Mouse (Mus musculus): ENCODE measurements around the gene Odc1. TPM values are rescaled to one million over a fixed set of nuclear protein-coding genes. Genes with fewer than 3 reads are reported as not detected.

Gene Odc1
- 289 and 351 TPM in 2 replicates for polyA plus RNA-seq (2016; fragmentation: Nextera tagmentation; extraction: Ambion mirVana)

DNA sequence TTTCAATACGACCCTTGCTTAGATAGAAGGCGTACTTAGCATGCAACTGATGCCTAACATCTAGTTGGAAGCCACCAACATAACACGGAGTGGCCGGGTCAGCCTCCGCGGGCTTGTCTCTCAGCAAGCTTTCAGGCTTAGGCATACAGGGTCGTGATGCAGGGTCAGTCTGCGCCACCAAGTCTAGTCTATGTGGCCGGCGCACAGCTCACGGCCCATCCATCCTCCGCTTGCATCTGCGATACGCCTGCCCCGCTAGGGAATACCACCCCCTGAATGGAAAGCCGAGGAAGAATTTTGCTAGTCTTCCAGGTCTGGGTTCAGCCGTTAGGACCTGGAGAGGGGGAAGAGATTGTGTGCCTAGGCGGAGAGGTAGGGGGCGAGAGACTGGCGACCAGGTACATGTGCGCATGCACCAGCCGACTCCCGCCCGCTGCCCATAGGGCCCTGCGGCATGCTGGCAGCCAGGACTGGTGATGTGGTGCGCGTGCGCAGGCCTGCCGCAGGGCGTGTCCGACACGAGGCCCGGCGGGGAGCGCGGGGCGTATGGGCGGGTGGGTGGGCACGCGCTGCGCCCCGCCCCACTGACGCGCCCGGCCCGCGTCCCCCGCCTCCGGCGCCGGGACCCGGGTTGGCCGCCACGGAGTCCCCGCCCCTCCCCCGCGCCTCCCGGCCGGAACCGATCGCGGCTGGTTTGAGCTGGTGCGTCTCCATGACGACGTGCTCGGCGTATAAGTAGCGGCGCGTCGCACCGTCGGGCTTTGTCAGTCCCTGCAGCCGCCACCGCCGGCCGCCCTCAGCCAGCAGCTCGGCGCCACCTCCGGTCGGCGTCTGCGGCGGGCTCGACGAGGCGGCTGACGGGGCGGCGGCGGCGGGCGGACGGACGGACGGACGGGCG is at the start of gene Odc1:
Gene Odc1 (plus strand): TSS at position 586 of the 898 bp plus-strand sequence.
- H3K4me3 ChIP-seq = peak within 1 kb of the TSS; percentile 93
- H3K36me3 ChIP-seq = peaks cover 29% of the 10 kb centered on the region
- peaks cover 12% of the 10 kb centered on the region for H3K4me1 ChIP-seq
- peak; percentile 99 for DNase-seq (ENCODE audit: low spot score)
- H3K27me3 ChIP-seq (ENCODE audit: low read depth, poor library complexity, severe bottlenecking) = no peaks in the 10 kb centered on the region
- WGBS = 1% methylated on average over 97 of the region's 98 CpGs
- peak within 1 kb of the TSS; percentile 99 for H3K27ac ChIP-seq
- H3K9me3 ChIP-seq (replicated peaks) = no peaks in the 10 kb centered on the region

- H3K9me3 ChIP-seq (replicated peaks) = no peaks in the 10 kb centered on the region
- no peaks in the 10 kb centered on the region for H3K36me3 ChIP-seq
- H3K27me3 ChIP-seq (ENCODE audit: low read depth, poor library complexity, severe bottlenecking) = no peaks in the 10 kb centered on the region
- DNase-seq (ENCODE audit: low spot score) = no peak
- peaks cover 29% of the 10 kb centered on the region for H3K4me1 ChIP-seq
- 57% methylated on average over 4 of the region's 4 CpGs for WGBS
- H3K27ac ChIP-seq = no peak overlapping the region
- no peak overlapping the region for H3K4me3 ChIP-seq
Observed at GRCm38 (mm10) chr12:17494809-17495208, 49.8 kb upstream of the Odc1 start.

DNA sequence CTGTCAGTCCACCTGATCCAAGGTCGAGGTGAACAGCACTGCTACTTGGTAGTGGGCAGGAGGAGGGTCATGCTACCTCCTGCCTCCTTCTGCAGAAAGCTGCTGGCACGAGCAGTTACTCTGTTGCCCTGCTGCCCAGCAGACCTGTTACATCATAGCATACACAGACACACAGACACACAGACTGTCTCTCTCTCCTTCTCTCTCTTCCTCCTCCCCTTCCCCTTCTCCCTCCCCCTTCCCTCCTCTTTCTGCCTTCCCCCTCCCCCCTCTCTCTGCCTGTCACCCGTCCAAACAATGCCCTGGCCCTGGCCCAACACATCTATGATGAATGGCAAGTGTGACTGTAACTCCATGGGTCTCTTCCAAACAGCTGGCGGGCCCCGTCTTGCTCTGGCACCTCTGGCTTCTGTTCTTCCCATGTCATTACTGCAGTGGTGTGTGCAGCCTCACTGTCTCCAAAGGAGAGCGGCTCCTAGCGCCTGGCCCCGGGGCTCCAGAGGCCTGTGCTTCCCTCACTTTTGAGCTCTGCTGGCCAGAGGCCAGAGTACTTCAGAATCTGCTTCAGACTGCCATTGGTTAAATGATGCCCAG is 48.6 kb upstream of the Odc1 start:
- WGBS = 32% methylated on average over 8 of the region's 8 CpGs
- no peaks in the 10 kb centered on the region for H3K9me3 ChIP-seq (replicated peaks)
- H3K27ac ChIP-seq = no peak overlapping the region; the same call in 1 of the 2 replicates
- no peaks in the 10 kb centered on the region for H3K27me3 ChIP-seq (ENCODE audit: low read depth, poor library complexity, severe bottlenecking)
- peaks cover 29% of the 10 kb centered on the region for H3K4me1 ChIP-seq
- no peak overlapping the region for H3K4me3 ChIP-seq
- no peak for DNase-seq (ENCODE audit: low spot score)
- no peaks in the 10 kb centered on the region for H3K36me3 ChIP-seq

- Histone ChIP-seq H3K4me3 (no peak overlapping the region), H3K36me3 (no peaks in the 10 kb centered on the region), H3K27me3 (ENCODE audit: low read depth, poor library complexity, severe bottlenecking) (no peaks in the 10 kb centered on the region), H3K27ac (no peak overlapping the region), H3K4me1 (peaks cover 7% of the 10 kb centered on the region; the same call in 1 of the 2 replicates), H3K9me3 (replicated peaks) (no peaks in the 10 kb centered on the region)
- DNase-seq (ENCODE audit: low spot score) = no peak
- 31% methylated on average over 2 of the region's 2 CpGs for WGBS
Observed at GRCm38 (mm10) chr12:17505620-17506074, 38.9 kb upstream of the Odc1 start.

- Histone ChIP-seq H3K9me3 (replicated peaks) (no peaks in the 10 kb centered on the region), H3K27ac (no peak overlapping the region), H3K4me3 (no peak overlapping the region), H3K27me3 (ENCODE audit: low read depth, poor library complexity, severe bottlenecking) (no peaks in the 10 kb centered on the region), H3K4me1 (peaks cover 7% of the 10 kb centered on the region; the same call in 1 of the 2 replicates), H3K36me3 (no peaks in the 10 kb centered on the region)
- DNase-seq (ENCODE audit: low spot score) = no peak
- WGBS = 58% methylated on average over 5 of the region's 5 CpGs
Observed at GRCm38 (mm10) chr12:17506117-17506993, 38.2 kb upstream of the Odc1 start.

DNA sequence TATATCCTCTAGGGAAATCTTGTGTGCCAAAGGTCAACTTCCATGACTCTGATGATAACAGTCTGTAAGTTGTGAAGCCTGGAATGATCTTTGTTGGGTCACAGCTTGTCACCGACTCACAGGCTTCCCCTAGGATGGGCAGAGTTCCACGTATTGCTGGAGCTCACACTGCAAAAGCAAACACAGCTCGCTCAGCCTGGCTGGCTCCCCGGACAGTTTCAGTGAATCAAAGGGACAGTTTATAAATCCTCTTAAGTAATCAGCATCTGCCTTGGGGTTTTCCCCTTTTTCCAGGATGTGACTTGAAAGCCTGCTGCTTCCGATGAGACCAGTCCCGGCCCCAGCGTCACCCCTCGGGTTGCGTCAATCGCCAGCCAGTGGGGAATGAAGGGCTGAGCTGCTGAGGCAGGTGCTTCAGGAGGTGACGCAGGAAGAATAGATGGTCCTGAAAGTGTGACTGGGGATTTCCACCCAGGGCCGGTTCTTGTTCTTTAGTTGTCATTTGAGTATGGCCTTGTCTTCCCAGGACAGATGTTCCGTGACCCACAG is 37.5 kb upstream of the Odc1 start:
- no peak overlapping the region for H3K27ac ChIP-seq
- no peaks in the 10 kb centered on the region for H3K27me3 ChIP-seq (ENCODE audit: low read depth, poor library complexity, severe bottlenecking)
- 62% methylated on average over 13 of the region's 13 CpGs for WGBS
- H3K36me3 ChIP-seq = no peaks in the 10 kb centered on the region
- DNase-seq (ENCODE audit: low spot score) = no peak
- peaks cover 7% of the 10 kb centered on the region; the same call in 1 of the 2 replicates for H3K4me1 ChIP-seq
- H3K4me3 ChIP-seq = no peak overlapping the region
- H3K9me3 ChIP-seq (replicated peaks) = no peaks in the 10 kb centered on the region

- 100% methylated on average over 1 of the region's 1 CpGs for WGBS
- no peaks in the 10 kb centered on the region for H3K36me3 ChIP-seq
- H3K4me1 ChIP-seq = peaks cover 7% of the 10 kb centered on the region; the same call in 1 of the 2 replicates
- no peak overlapping the region for H3K4me3 ChIP-seq
- H3K27me3 ChIP-seq (ENCODE audit: low read depth, poor library complexity, severe bottlenecking) = no peaks in the 10 kb centered on the region
- no peak overlapping the region for H3K27ac ChIP-seq
- H3K9me3 ChIP-seq (replicated peaks) = no peaks in the 10 kb centered on the region
- no peak for DNase-seq (ENCODE audit: low spot score)
Observed at GRCm38 (mm10) chr12:17509310-17509709, 35.3 kb upstream of the Odc1 start.

DNA sequence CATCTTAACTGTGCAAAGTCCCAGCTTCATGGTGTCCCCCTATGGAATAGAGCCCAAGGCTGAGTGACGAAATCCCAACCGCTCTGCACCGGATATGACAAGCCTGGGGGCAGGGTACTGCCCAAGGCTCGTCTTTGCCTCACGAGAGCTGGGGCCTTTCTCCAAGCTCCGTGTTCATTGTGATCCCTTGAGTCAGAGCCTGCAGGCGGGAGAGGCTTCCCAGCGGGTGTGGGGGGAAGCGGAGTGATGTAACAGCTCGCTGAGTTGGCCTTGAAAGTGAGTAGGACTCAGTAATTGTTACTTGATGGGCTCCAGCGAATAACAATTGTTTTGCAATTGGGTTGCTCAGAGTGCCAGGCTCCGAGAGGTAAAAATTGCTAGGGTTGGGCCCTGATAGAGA is 34.4 kb upstream of the Odc1 start:
- no peaks in the 10 kb centered on the region for H3K27me3 ChIP-seq (ENCODE audit: low read depth, poor library complexity, severe bottlenecking)
- no peak for DNase-seq (ENCODE audit: low spot score)
- 60% methylated on average over 12 of the region's 12 CpGs for WGBS

GRCm38 (mm10) chr12:17511019-17511418 is 33.6 kb upstream of the Odc1 start:
- WGBS = 88% methylated on average over 6 of the region's 6 CpGs

More for the DNA sequence above, 34.4 kb upstream of the Odc1 start:
- Histone ChIP-seq H3K27ac (no peak overlapping the region), H3K36me3 (no peaks in the 10 kb centered on the region), H3K4me1 (peaks cover 7% of the 10 kb centered on the region; the same call in 1 of the 2 replicates), H3K4me3 (no peak overlapping the region), H3K9me3 (replicated peaks) (no peaks in the 10 kb centered on the region)

DNA sequence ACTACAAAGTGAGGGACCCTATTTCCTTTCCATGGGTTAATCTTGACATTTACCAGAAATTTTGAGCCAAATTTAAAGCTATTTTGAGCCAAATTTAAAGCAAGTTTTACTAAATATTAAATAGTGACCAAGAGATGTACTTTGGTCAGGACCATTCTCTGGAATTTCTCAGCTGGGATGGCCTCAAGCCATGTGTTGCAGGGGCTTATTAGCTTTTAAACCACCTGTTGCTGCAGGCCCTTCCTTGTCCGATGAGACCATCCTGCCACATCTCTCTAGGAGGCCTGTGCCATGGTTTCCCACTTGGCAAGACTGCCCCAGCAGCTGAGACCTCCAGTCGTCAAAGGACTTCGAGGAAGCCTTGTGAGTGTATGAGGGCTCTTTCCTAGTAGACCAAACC is 15.4 kb upstream of the Odc1 start:
- Histone ChIP-seq H3K4me3 (no peak overlapping the region), H3K36me3 (no peaks in the 10 kb centered on the region), H3K4me1 (no peaks in the 10 kb centered on the region), H3K27me3 (ENCODE audit: low read depth, poor library complexity, severe bottlenecking) (no peaks in the 10 kb centered on the region), H3K9me3 (replicated peaks) (no peaks in the 10 kb centered on the region), H3K27ac (no peak overlapping the region)
- no peak for DNase-seq (ENCODE audit: low spot score)
- WGBS = 82% methylated on average over 3 of the region's 3 CpGs

More at GRCm38 (mm10) chr12:17511019-17511418, 33.6 kb upstream of the Odc1 start:
- Histone ChIP-seq H3K9me3 (replicated peaks) (no peaks in the 10 kb centered on the region), H3K36me3 (no peaks in the 10 kb centered on the region), H3K27ac (no peak overlapping the region), H3K27me3 (ENCODE audit: low read depth, poor library complexity, severe bottlenecking) (no peaks in the 10 kb centered on the region), H3K4me3 (no peak overlapping the region), H3K4me1 (peaks cover 3% of the 10 kb centered on the region; the same call in 1 of the 2 replicates)
- no peak for DNase-seq (ENCODE audit: low spot score)

DNA sequence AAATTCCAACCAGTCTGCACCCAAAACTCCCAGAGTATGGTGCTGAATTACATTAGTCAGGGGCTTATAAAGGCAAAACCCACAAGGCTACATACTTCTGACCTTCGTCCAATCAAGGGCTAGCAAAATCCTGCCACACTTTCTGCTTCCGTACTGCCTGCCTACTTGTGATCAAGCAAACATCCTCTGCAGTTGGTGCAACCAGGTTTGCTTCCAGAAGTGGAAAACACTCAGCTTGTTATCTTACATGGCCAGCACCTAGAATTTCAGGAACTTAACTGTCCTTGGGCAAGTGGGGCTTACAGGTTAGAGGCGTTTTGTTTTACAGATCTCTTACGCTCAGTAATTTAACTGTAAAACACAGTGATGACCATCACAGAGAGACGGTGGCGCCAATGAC is 14.9 kb upstream of the Odc1 start:
- Histone ChIP-seq H3K4me1 (no peaks in the 10 kb centered on the region), H3K27ac (no peak overlapping the region), H3K27me3 (ENCODE audit: low read depth, poor library complexity, severe bottlenecking) (no peaks in the 10 kb centered on the region), H3K4me3 (no peak overlapping the region), H3K9me3 (replicated peaks) (no peaks in the 10 kb centered on the region), H3K36me3 (no peaks in the 10 kb centered on the region)
- WGBS = 83% methylated on average over 6 of the region's 6 CpGs
- DNase-seq (ENCODE audit: low spot score) = no peak

DNA sequence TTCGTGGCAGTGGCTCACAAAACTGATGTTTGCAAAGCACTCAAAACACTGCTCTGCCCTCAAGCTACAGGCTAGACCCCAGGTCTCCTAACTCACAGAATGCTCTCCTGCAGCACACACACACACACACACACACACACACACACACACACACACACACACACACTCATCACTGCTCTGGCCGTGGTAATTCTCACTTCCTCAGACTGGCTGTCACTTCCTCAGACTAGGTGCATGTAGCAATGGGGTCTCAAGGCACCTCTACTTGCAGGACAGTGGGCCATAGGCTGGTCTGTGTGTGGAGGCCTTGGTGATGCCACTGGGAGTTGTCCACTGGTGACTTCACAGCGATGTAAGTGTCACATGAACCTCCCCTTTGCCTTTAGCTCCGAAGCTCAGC is 13.8 kb upstream of the Odc1 start:
- Histone ChIP-seq H3K4me1 (no peaks in the 10 kb centered on the region), H3K27ac (no peak overlapping the region), H3K4me3 (no peak overlapping the region), H3K9me3 (replicated peaks) (no peaks in the 10 kb centered on the region), H3K36me3 (no peaks in the 10 kb centered on the region), H3K27me3 (ENCODE audit: low read depth, poor library complexity, severe bottlenecking) (no peaks in the 10 kb centered on the region)
- 76% methylated on average over 4 of the region's 4 CpGs for WGBS
- DNase-seq (ENCODE audit: low spot score) = no peak

Data from limb, embryonic 10.5 days (tissue).